Mouse (Mus musculus) intestine, embryonic 14.5 days (tissue): ENCODE results near the gene Pgls. TPM values are rescaled to one million over a fixed set of nuclear protein-coding genes. Genes with fewer than 3 reads are reported as not detected.

Experiments
- ATAC-seq: fragments of 200-750 bp; cut with Nextera tagmentation; replicated peaks from 2 replicates; pipeline ENCODE4 v1.8.0; 2017; ENCODE audit warnings: low read depth, moderate number of reproducible peaks, moderate TSS enrichment, moderate library complexity; ENCODE audit not compliant: low FRiP score, low TSS enrichment
- DNase-seq: peaks from one replicate; pipeline ENCODE4 v3.0.0-alpha.2; 2018; ENCODE audit warnings: low spot score
- H3K27ac ChIP-seq: fragments of 300-500 bp; sonication (generic); 2 replicates; pipeline ENCODE4 v1.5.1; 2014; ENCODE audit warnings: low read depth, mild to moderate bottlenecking, control low read depth
- H3K27me3 ChIP-seq: fragments of 300-500 bp; sonication (generic); replicated peaks from 2 replicates; pipeline ENCODE4 v1.6.1; 2014; ENCODE audit warnings: low read length, control low read depth; ENCODE audit not compliant: control insufficient read depth, insufficient read depth
- H3K36me3 ChIP-seq: fragments of 300-500 bp; sonication (generic); 2 replicates; pipeline ENCODE4 v1.6.1; 2014; ENCODE audit warnings: low read length, control low read depth; ENCODE audit not compliant: control insufficient read depth, insufficient read depth
- H3K4me1 ChIP-seq: fragments of 300-500 bp; sonication (generic); replicated peaks from 2 replicates; pipeline ENCODE4 v1.6.1; 2014; ENCODE audit warnings: low read length, control low read depth, mixed read lengths; ENCODE audit not compliant: control insufficient read depth, insufficient read depth
- H3K4me2 ChIP-seq: fragments of 300-500 bp; sonication (generic); 2 replicates; pipeline ENCODE4 v1.6.1; 2014; ENCODE audit warnings: low read length
- H3K4me3 ChIP-seq: fragments of 300-500 bp; sonication (generic); 2 replicates; pipeline ENCODE4 v1.5.1; 2014; ENCODE audit warnings: low read depth, low read length, control low read depth, mixed read lengths
- H3K9ac ChIP-seq: fragments of 300-500 bp; sonication (generic); 2 replicates; pipeline ENCODE4 v1.6.1; 2014; ENCODE audit warnings: mild to moderate bottlenecking, low read length
- H3K9me3 ChIP-seq: fragments of 300-500 bp; sonication (generic); 2 replicates; pipeline ENCODE4 v1.6.1; 2016; ENCODE audit warnings: low read length, control low read depth; ENCODE audit not compliant: control insufficient read depth
- WGBS: fragments of 180-500 bp; shearing (Covaris S2); extraction: QIAGEN DNeasy Blood & Tissue Kit; methylation state at CpG from one replicate; pipeline ENCODE4 v1.1.7; 2014; 5-methylcytosine and 5-hydroxymethylcytosine counted together
- polyA plus RNA-seq: library from polyadenylated mRNA; unstranded; fragments of >200 nt; fragmentation: Nextera tagmentation; extraction: Ambion mirVana; gene quantifications from 2 replicates; pipeline ENCODE4 v1.2.1, GENCODE M21; 2014

Pgls gene
- polyA plus RNA-seq, 1 experiment from 2014 or later: 286 TPM

- Histone ChIP-seq H3K4me2 (peak overlapping the region; percentile 97), H3K27me3 (no peaks in the 10 kb centered on the region), H3K27ac (no peak overlapping the region), H3K36me3 (peaks cover 2% of the 10 kb centered on the region; the same call in 1 of the 2 replicates), H3K4me1 (peaks cover 14% of the 10 kb centered on the region), H3K9me3 (no peaks in the 10 kb centered on the region), H3K9ac (peak overlapping the region; percentile 88), H3K4me3 (peak overlapping the region; percentile 72)
- ATAC-seq (no peak), DNase-seq (no peak)
- WGBS: 26% methylated on average over 5 of the region's 5 CpGs
These were observed 959 bp upstream of the Pgls start for GRCm38 (mm10) chr8:71591017-71591416.

GRCm38 (mm10) chr8:71592374-71593170 lies 596 bp downstream of the Pgls start:
- DNase-seq: peak; percentile 86
- Histone ChIP-seq H3K4me2 (peak overlapping the region; percentile 97), H3K4me1 (peaks cover 14% of the 10 kb centered on the region), H3K9me3 (no peaks in the 10 kb centered on the region), H3K27ac (peak overlapping the region; percentile 93), H3K27me3 (no peaks in the 10 kb centered on the region), H3K36me3 (no peaks in the 10 kb centered on the region; the same call in 1 of the 2 replicates), H3K9ac (peak overlapping the region; percentile 88), H3K4me3 (peak overlapping the region; percentile 72)
- 4% methylated on average over 60 of the region's 60 CpGs for WGBS
- ATAC-seq: peak; percentile 55

GRCm38 (mm10) chr8:71593556-71594323 lies 1.8 kb downstream of the Pgls start:
- Histone ChIP-seq H3K9ac (no peak overlapping the region), H3K9me3 (no peaks in the 10 kb centered on the region), H3K27ac (no peak overlapping the region), H3K36me3 (no peaks in the 10 kb centered on the region; the same call in 1 of the 2 replicates), H3K4me3 (no peak overlapping the region), H3K27me3 (no peaks in the 10 kb centered on the region), H3K4me1 (peaks cover 14% of the 10 kb centered on the region), H3K4me2 (no peak overlapping the region)
- ATAC-seq (no peak), DNase-seq (no peak)
- WGBS: 92% methylated on average over 8 of the region's 8 CpGs

- DNase-seq (no peak), ATAC-seq (no peak)
- Histone ChIP-seq H3K36me3 (no peaks in the 10 kb centered on the region; the same call in 1 of the 2 replicates), H3K27me3 (no peaks in the 10 kb centered on the region), H3K4me3 (no peak overlapping the region), H3K9ac (no peak overlapping the region), H3K27ac (no peak overlapping the region), H3K4me1 (peaks cover 14% of the 10 kb centered on the region), H3K4me2 (no peak overlapping the region), H3K9me3 (no peaks in the 10 kb centered on the region)
- WGBS: 89% methylated on average over 4 of the region's 4 CpGs
These were observed 2.3 kb downstream of the Pgls start for GRCm38 (mm10) chr8:71594324-71594722.

GRCm38 (mm10) chr8:71595862-71596261 lies 3.9 kb downstream of the Pgls start:
- no peak overlapping the region for H3K9ac ChIP-seq
- peaks cover 11% of the 10 kb centered on the region for H3K4me1 ChIP-seq
- H3K27me3 ChIP-seq: no peaks in the 10 kb centered on the region
- no peak overlapping the region for H3K4me3 ChIP-seq
- DNase-seq: peak; percentile 91
- WGBS: 9% methylated on average over 27 of the region's 27 CpGs
- no peaks in the 10 kb centered on the region; the same call in 1 of the 2 replicates for H3K36me3 ChIP-seq
- ATAC-seq: no peak
- H3K9me3 ChIP-seq: no peaks in the 10 kb centered on the region
- H3K27ac ChIP-seq: no peak overlapping the region
- no peak overlapping the region for H3K4me2 ChIP-seq

- H3K4me1 ChIP-seq: peaks cover 6% of the 10 kb centered on the region
- no peaks in the 10 kb centered on the region; the same call in 1 of the 2 replicates for H3K36me3 ChIP-seq
- no peak overlapping the region for H3K4me2 ChIP-seq
- no peak overlapping the region for H3K9ac ChIP-seq
- no peak overlapping the region for H3K27ac ChIP-seq
- no peaks in the 10 kb centered on the region for H3K9me3 ChIP-seq
- no peaks in the 10 kb centered on the region for H3K27me3 ChIP-seq
- 67% methylated on average over 6 of the region's 6 CpGs for WGBS
- no peak overlapping the region for H3K4me3 ChIP-seq
- DNase-seq (no peak), ATAC-seq (no peak)
These were observed 4.4 kb downstream of the Pgls start for GRCm38 (mm10) chr8:71596384-71596783.

GRCm38 (mm10) chr8:71596798-71597197 lies 4.8 kb downstream of the Pgls start:
- H3K36me3 ChIP-seq: no peaks in the 10 kb centered on the region; the same call in 1 of the 2 replicates
- ATAC-seq: no peak
- H3K9ac ChIP-seq: no peak overlapping the region
- no peak overlapping the region for H3K4me2 ChIP-seq
- H3K9me3 ChIP-seq: no peaks in the 10 kb centered on the region
- WGBS: 77% methylated on average over 4 of the region's 4 CpGs
- no peaks in the 10 kb centered on the region for H3K27me3 ChIP-seq
- H3K4me1 ChIP-seq: peaks cover 6% of the 10 kb centered on the region
- H3K4me3 ChIP-seq: no peak overlapping the region
- H3K27ac ChIP-seq: no peak overlapping the region
- no peak for DNase-seq

- Histone ChIP-seq H3K4me1 (peaks cover 10% of the 10 kb centered on the region), H3K4me3 (no peak within 1 kb of the TSS), H3K36me3 (no peaks in the 10 kb centered on the region; the same call in 1 of the 2 replicates), H3K27ac (no peak within 1 kb of the TSS), H3K27me3 (0 out of 2 replicates have a peak, but pooled peaks cover 4% of the 10 kb centered on the region), H3K4me2 (no peak within 1 kb of the TSS), H3K9me3 (no peaks in the 10 kb centered on the region), H3K9ac (no peak within 1 kb of the TSS)
- WGBS: 70% methylated on average over 3 of the region's 3 CpGs
- ATAC-seq (no peak), DNase-seq (no peak)
These were observed 5.5 kb downstream of the Pgls start, which contains the start of gene Fam129c for GRCm38 (mm10) chr8:71597451-71597850. Fam129c (plus strand) TSS chr8:71597648.
